Mouse (Mus musculus) cerebellum, postnatal 14 days (tissue): ENCODE measurements around the gene Cdc14a.
"Not testable (repeated sequence)": the region's sequence is repeated elsewhere in the genome, so short reads cannot be mapped to it uniquely, and the experiment has no call there.

ENCODE experiments used
- DNase-seq, 2 experiments: peaks; one replicate each; pipeline ENCODE4 v3.0.0; 2021; ENCODE audit warnings: mixed read lengths in 2 of 2

The Cdc14a gene

DNA sequence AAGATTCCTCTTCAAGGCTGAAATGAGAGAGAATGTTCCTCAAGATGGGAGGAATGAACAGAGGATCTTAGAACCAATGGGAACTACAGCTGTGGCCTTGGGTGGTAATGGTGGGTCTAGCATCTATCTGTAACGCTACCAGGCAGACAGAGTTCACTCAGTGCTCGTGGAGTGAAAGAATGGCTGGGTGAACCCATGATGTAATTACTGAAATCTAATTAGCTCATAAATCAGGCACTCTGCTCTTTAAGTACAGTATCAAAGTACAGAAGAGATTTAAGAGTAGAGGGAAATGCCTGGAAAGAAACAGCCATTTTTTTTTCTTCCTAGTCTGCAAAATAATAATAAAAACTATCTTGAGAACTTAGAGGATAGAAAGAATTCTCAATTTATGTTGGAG, 57.7 kb downstream of the Cdc14a start:
- DNase-seq, result no peak

DNA sequence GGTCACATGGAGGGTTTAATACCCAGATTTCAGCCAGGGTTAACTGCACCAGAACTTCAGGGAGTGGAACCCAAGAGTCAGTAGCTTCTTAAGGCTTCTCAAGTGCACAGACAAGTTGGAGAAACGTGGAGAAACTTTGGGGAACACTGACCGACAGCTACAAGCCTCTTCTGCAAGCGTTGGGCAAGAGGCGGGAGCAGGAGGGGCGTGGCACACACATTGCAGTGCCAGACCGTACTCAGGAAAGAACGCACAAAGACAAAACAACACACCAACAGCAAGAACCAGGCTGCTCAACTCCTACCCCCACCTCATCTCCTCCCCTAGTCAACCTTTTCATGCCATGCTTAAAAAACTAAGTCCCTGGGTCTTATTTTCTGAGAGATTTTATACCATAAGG, 61.9 kb downstream of the Cdc14a start:
- DNase-seq, result no peak

DNA sequence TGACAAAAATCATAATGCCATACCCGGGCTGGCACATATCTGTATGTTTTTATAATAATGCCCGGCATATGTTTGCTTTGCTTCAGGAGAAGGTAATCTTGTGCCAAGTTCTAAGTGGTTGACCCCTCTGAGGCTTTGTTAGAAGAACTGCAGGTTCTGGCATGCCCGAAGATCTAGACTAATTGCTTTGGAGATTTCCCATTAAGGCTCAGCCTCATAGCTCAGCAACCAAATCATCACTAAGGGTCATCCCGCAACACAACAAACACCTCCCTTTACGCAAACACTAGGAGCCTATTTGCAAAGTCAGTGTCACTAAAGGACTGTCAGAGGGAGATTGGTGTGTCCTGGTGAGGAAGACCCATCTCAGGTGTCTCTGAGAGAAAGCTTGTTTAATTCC, 62.7 kb downstream of the Cdc14a start:
- DNase-seq, result no peak

DNA sequence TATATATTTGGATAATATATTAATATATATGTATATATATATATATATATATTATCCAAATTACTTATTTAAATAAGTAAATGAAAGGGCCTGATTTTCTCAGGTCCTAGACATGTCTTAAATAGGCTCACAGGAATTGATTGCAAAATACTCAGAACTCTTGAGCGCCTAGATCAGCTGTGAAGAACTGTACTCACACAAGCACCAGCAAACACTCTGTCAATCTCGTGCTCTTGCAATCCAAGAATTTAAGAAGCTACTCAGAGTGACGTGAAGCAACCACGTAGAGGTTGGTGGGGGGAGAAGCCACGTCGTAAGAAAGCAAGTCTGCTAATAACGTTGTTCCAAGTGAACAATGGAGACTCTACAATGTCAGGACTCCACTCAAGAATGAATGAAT, 66.0 kb downstream of the Cdc14a start:
- no peak for DNase-seq

DNA sequence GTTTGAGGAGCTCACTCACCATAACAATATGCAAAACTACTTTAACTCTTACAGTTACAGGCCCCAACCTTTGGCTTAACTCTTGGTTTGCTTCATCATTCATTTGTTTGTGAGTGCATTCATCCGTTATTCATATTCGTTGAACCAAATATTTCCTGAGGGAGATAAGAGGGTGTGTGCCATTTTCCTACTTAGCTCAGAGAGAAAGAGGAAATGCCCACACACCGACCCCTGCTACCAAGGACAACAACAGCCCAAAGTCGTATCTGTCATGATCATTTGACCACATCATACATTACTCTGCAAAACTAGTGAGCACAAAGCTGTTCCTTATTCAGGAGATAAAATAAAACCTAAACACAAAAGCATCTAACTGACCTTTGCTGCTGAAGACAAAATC, 66.7 kb downstream of the Cdc14a start:
- no peak for DNase-seq

DNA sequence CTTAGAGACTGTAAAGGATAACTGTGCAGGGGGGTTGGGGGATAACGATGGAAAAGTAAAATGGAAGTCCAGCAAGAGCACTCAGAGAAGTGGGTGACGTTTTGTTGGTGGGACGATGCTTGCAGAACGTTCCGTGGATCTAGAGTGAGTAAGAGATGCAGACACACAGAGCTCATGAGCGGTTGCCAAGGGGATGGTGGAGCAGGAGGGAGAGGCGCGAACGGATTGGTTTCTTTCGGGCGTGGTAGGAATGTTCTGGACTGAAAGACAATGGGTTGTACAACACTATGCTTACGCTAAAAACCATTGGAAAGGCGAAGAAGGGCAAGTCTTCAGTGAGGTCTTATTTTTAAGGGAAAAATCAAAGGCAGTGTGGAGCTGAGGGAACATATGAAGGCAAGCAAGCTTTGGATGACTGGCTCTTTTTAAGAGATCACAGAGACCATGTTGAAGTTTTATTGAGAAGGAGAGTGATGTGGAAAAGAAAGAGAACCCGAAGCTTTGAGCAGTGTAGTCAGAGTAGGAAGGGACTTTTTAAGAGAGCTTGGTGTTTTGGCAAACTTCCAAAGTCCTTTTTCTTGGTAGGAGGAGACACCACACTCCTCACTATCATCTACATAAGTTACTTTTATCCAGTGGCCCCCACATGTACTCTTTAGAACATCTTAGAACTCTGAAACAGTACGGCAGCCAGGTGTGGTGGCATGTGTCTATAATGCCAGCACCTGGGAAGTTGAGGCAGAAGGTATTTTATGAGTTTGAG, 68.6 kb downstream of the Cdc14a start:
- no peak for DNase-seq

DNA sequence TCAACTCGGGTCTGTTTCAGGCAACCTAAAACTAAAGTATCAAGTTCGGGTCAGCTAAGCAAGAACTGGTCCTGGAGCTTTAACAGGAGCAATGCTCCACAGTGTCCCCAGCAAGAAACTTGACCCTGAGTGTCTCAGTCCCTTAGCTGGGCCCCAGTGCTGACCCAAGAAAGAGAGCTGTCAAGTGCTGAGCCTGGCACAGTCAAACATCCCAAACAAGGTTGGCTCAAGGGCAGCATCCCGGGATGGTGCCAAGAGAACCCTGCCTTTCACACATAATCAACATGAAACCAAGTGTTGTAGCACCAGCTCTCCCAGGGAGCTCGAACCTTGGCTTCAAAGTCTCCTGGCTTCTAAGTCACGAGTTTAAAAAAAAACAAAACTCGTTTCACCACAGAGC, 71.3 kb downstream of the Cdc14a start:
- DNase-seq, result peak in 1 of 2 experiments; percentile 15

DNA sequence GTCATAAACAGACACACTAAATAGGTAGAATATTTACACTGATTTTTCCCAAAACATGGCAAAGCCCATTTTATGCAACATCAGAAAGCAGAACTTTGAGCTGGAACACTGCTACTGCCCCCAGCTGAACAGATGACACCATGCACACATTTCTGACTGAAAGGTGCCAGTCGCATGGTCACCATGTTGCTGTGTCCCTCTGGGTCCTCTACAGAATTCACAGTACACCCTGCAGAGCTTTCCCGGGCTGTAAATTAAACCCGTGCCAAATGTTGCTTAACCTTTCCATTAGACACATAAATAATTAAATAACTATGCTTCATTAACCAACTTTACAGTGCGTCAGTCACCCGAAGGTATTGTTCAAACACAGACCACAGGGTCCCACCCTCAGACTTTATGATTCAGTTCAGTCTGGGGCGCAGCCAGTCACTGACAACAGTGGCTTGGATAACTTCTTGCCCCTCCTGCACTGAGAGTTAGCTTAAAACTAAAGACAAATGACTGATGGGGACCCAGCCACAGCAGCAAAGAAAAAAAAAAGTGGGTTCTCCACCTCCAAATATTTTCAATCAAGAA, 73.4 kb downstream of the Cdc14a start:
- DNase-seq, result no peak

DNA sequence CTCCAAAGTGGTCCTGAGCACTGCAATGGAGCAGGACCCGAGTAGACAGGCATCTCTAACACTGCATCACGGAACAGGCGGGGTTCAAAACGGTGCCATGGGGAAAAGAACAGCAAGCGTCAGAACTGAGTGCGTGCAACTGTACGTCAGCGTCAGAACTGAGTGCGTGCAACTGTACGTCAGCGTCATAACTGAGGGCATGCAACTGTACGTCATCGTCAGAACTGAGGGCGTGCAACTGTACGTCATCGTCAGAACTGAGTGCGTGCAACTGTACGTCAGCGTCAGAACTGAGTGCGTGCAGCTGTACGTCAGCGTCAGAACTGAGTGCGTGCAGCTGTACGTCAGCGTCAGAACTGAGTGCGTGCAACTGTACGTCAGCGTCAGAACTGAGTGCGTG, 76.3 kb downstream of the Cdc14a start:
- DNase-seq, result not testable (repeated sequence)

DNA sequence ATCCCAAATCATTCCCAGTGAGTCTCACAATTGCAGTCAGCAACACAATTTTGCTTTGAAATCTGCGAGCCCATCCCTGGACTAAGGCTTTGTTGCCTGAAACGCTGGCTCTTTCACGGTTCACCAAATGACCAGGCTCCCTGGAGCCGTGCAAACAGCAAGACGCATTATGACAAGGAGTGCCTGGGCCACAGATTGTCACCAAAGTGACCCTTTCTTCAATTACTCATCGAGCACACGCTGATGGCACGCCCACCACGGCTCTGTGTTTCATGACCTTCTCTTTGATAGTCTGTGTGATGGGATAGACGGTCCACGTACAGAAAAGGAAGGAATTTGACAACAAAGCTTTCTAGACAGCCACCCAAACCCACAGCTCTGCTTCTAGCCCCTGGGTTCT, 78.6 kb downstream of the Cdc14a start:
- DNase-seq, result no peak

DNA sequence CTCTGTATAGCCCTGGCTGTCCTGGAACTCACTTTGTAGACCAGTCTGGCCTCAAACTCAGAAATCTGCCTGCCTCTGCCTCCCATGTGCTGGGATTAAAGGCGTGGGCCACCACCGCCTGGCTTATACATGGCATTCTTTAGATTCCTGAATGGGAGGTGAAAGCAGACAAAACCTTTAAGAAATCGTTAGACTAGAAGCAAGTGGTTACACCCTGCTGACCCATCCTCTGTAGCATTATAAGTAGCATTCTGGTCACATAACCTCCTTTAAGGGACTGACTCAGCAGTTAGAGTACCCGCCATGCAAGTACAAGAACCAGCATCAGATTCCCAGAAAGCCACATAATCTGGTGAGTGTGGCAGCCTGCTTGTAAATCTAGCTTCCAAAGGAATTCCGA, 81.6 kb downstream of the Cdc14a start:
- no peak for DNase-seq

DNA sequence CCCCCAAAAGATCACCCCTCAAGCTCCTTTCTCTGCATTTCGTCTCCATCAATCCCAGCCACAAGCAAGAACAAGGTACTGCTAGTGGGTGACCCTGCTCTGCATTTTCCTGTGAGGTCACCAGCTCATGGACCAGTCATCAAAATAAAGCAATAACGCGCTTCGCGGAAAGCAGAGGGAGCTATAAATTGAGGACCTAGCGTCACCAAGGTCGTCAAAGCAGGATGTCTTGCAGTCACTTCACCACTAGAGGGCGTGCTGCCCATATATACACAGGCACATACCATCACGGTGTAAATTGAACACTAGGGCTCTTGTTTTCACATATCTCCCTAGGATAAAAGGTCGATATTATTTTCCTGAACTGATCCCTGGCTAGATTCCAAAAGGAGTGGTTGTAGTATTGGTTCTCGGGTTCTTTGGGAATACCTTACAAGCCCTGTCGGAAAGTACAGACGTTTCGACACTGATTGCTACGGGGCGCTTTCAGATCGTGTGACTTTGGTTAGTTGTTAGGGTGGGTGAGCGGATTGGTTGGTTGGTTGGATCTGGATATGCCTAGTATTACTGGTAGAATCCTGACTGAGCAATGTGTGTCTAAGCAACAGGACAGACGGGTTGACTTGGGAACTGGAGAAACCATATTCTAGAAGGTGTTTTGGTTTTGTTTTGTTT, 82.7 kb downstream of the Cdc14a start:
- peak; percentile 64 to 71 for DNase-seq

DNA sequence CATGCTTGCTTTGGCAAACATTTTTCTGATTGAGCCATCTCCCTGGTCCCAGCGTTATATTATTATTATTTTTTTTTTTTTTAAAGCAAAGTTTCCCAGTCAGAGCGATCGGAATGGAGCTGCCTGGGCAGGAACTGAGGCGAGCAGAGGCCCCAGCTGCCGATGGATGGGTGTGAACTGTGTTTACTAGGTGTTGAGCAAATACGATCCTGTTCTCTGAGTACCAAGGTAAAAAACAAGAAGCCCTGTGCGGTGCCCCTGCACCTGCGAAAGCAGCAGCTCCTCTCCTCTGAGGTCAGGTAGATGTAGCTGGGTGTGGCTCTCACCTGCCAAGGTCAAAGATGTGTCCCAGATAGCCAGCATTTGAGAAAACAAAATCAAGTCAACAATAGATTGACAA, 83.6 kb downstream of the Cdc14a start:
- no peak for DNase-seq

DNA sequence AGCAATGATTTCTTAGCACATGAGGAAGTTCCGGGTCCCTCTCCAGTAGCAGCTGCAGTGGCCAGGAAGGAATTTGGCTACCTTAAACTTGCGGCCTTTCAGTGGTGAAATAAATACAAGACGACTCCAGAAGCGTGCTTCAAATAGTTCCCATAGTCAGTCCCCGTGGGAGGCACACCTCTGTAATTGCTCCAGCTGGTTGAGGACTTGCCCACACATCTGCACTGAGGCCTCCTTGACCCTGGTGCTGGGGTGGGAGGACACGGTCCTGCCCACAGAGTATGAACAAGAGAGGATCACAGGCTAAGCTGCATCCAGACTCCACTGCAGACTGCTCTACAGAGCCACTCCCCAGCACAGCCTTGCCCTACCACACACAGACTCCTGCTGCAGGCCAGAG, 85.2 kb downstream of the Cdc14a start:
- no peak for DNase-seq

DNA sequence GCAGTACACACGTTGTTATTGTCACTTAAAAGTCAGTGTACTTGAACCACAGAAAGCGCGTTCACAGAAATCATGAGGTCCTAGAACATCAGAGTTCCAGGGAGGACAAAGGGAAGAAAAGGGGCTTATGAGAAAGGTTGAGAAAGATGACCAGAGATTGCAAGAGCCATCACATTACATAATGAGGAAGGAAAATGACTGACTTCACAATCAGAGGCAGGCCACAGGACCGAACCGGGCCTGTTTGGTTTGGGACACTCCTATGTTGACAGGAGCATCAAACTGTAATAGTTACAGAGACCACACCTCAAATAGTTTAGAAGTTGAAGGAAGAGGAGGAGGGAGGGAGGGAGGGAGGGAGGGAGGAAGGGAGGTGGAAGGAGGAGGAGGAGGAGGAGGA, 86.0 kb downstream of the Cdc14a start:
- DNase-seq, result no peak

DNA sequence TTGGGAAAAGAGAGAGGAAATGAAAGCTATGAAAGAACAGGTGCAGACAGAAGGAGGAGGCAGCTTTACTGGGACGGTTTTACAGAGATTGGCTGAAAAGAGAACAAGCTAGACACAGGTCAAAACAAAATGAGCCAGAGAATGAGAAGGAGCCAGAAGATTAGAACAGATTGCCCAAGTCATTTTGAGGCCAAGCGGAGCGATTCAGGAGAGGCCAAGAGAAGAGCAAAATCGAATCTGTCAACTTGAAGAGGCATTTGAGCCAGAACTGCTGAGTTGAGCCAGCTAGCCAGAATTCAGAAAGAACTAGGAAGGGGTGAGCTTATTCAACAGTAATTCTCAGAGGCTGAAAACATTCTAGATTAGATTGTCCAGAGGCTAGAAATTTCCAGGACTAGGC, 88.8 kb downstream of the Cdc14a start:
- DNase-seq, result peak; percentile 21 to 36

DNA sequence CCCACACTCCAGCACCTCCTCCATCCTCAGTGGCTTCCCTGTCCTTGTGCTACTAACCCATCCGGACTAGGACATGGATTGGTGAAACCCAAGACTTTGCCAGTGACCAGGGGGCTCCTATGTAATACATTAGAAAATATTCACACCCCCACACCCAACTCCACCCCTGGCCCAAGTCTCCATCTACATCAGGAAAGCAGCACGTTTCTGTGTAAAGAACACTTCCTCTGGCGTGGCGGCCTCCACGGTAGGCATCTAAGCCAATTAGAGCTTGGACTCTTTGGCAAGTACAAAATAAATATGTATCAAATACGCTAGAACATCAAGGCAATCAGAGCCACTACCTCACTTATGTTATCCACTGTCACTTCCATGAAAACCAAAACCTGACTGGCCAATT, 90.1 kb downstream of the Cdc14a start:
- DNase-seq, result no peak

DNA sequence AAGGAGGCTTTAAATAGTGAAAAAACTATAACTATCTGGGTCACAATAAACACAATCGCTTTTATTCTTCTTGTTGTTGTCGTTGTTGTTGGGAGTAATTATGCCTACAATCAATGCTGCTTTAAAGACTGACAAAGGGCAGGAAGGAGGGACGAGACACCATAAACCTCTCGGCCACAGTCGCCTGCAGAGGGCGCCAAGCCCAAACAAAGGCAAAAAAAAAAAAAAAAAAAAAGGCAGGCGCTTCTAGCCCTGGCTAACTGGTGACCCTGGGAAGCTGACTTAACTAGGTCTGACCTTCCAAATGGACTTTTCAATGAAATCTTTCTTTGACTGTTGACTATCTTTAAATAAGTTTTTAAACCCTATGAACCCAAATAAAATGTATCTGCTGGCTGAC, 90.6 kb downstream of the Cdc14a start:
- peak; percentile 57 to 77 for DNase-seq

DNA sequence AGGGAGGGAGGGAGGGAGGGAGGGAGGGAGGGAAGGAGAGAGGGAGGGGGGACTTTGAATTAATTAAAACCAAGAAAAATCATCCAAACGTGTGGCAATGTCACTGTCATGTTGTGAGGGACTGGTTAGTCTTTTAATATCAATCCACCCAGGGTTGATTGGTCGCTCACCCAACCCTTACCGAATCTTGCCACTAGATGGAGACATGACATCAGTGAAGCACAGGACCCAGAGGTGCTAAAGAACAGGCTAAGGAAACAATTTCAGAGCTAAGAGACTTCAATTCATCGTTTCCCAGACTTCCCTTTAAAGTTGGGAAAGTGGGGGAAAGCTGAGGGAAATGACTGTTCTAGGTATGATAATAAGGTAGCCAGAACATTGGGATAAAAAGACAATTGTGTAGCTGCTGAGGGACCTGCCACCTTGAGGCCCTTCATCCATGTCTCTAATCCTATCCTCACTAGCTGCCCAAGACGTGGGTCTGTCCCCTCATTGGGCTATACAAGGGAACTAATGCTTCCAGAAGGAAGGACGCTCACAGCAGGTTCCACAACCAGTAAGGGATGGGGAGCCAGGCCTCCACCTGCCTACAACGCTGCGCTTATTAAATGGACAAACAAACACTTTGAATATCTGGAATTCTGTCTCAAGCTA, 91.9 kb downstream of the Cdc14a start:
- DNase-seq, result peak; percentile 80 to 85

DNA sequence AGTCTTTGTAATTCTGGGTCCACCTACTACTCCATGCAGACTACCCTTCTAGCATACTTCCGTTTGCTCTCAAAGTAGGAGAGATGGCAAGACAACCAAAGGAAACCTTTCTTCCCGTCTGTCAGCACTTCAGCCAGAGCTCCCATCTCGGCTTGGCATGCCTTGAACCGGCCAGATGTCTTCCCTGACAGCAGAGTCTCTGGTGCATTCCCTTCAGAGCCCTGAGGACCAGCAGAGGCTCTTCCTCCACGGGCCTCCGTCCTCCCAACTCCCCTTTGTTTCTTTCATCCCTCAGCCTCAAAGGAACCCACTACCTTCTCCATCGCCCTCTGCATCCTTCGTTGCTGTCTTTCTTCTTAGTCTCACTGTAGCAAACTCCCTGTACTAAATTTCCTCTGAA, 93.9 kb downstream of the Cdc14a start:
- peak; percentile 7 to 17 for DNase-seq

DNA sequence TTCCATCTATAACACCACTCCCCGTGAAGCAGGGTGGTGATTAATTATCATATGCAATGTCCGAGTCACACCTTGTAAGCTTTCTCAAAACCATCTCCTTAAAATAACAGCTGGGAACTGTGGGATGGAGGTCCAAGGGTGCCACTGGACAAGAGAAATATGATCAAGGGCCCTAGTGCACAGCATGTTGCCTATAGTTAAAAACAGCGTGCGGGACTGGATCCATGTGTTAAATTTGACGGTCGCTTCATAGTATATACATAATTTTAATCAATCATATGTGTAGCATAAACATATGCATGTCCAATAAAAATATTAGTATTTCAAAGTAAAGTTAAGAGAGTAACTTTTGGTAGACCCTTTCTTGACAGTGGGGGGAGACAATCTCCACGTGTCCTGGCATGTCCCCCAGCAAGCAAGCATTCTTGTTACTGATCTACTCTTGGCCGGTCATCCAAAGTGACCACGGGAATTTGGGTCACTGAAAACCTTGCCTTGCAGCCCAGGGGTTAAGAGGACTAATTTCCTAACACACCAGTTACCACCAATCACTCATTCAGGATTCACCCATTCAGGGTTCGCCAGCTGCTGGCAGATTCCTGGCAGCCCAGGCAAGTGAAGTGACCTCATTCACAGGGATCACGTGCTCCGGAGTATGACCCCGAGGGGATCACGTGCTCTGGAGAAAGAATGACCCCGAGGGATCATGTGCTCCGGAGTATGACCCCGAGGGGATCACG, 94.6 kb downstream of the Cdc14a start:
- peak; percentile 12 to 26 for DNase-seq

DNA sequence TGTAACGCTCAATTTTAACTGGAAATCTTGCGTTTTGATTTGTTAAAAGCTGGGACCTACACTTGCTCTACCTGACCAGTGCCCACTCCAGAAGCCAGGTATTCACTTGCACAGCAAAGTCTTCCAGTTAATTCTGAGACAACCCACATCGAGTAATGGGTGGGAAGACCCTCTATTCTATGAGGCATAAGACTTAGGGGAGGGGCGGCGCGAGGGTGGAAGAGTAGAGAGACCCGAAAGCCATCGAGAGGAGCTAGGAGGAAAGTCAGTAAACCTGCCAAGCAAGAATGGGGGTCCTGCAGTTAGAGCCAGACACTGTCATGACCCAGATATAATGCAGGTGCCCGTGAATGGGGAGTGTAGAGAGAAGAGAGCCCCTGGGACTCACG, 96.2 kb downstream of the Cdc14a start:
- DNase-seq, result peak in 1 of 2 experiments; percentile 11

DNA sequence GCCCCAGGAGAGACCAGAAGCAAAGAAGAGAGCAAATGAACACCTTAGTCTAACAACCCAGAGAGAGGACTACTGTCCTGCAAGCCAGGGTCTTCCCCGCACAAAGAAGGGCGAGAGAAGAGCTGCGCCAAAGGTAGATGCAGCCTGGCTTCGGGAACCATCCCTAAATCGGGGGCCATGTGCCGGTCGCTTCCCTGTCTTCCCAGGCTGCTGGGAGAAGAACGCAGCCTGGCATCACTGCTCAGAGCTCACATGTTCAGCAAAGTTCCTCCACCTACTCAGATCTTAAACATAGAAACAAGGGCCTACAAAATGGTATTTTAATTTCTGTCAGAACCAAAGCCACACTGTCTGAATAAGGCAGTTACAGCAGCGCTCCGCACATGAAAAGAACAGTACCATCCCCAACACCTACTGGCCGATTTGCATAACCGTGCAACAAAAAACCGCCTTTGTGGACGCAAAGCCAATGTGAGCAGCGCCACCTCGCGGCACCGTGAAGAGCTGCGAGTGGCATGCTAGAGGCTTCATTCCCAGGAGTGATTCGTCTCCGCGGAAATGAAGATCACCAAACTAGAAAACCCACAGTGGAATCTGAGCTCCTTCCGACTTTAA, 96.7 kb downstream of the Cdc14a start:
- peak; percentile 95 for DNase-seq
